Mouse (Mus musculus) left cerebral cortex, postnatal 4 days (tissue): ENCODE results near the gene Cntnap5a. TPM values are rescaled to one million over a fixed set of nuclear protein-coding genes. Genes with fewer than 3 reads are reported as not detected.
"Not testable (repeated sequence)": the region's sequence is repeated elsewhere in the genome, so short reads cannot be mapped to it uniquely, and the experiment has no call there.

ENCODE experiments used
- DNase-seq: peaks from one replicate; pipeline ENCODE4 v3.0.0-alpha.2; 2022
- intact Hi-C: fragments of 180-260 bp; cut with DNase I; formaldehyde crosslinking; loops from one replicate; pipeline ENCODE4 v1.15.1; 2025
- total RNA-seq, 2 experiments: library from RNA; stranded (reverse); gene quantifications; 2 replicates each; pipeline ENCODE4 v1.2.3; 2021

The Cntnap5a gene
- total RNA-seq, 2 experiments from 2014 or later: 20.9 to 23.8 TPM

- intact Hi-C loops: no loop called here
- DNase-seq: no peak
These were observed 352.3 kb downstream of the Cntnap5a start for GRCm38 (mm10) chr1:116036894-116037293.

- DNase-seq: no peak
- intact Hi-C loops: no loop called here
These were observed 359.5 kb downstream of the Cntnap5a start for GRCm38 (mm10) chr1:116044083-116044482.

GRCm38 (mm10) chr1:116107010-116107723 is 422.6 kb downstream of the Cntnap5a start:
- DNase-seq: no peak
- intact Hi-C loops: no loop called here

GRCm38 (mm10) chr1:116107724-116108058 is 423.1 kb downstream of the Cntnap5a start:
- intact Hi-C loops: no loop called here

GRCm38 (mm10) chr1:116108381-116108780 is 423.8 kb downstream of the Cntnap5a start:
- intact Hi-C loops: no loop called here
- DNase-seq: no peak

More at GRCm38 (mm10) chr1:116107724-116108058, 423.1 kb downstream of the Cntnap5a start:
- no peak for DNase-seq

GRCm38 (mm10) chr1:116125767-116126166 is 441.2 kb downstream of the Cntnap5a start:
- no peak for DNase-seq
- intact Hi-C loops: no loop called here

- no peak for DNase-seq
- intact Hi-C loops: no loop called here
These were observed 442.5 kb downstream of the Cntnap5a start for GRCm38 (mm10) chr1:116127085-116127484.

- intact Hi-C loops: no loop called here
- no peak for DNase-seq
These were observed 444.1 kb downstream of the Cntnap5a start for GRCm38 (mm10) chr1:116128450-116129246.

GRCm38 (mm10) chr1:116132471-116132870 is 447.9 kb downstream of the Cntnap5a start:
- intact Hi-C loops: no loop called here
- no peak for DNase-seq

- DNase-seq: no peak
- intact Hi-C loops: no loop called here
These were observed 465.3 kb downstream of the Cntnap5a start for GRCm38 (mm10) chr1:116149764-116150369.

GRCm38 (mm10) chr1:116184471-116184870 is 499.9 kb downstream of the Cntnap5a start:
- intact Hi-C loops: no loop called here

GRCm38 (mm10) chr1:116188142-116188541 is 503.6 kb downstream of the Cntnap5a start:
- DNase-seq, intact Hi-C loops: not testable (repeated sequence)

More at GRCm38 (mm10) chr1:116184471-116184870, 499.9 kb downstream of the Cntnap5a start:
- DNase-seq: no peak

GRCm38 (mm10) chr1:116192299-116192698 is 507.7 kb downstream of the Cntnap5a start:
- intact Hi-C loops: no loop called here

GRCm38 (mm10) chr1:116216883-116217282 is 532.3 kb downstream of the Cntnap5a start:
- no peak for DNase-seq
- intact Hi-C loops: no loop called here

More at GRCm38 (mm10) chr1:116192299-116192698, 507.7 kb downstream of the Cntnap5a start:
- DNase-seq: no peak

GRCm38 (mm10) chr1:116240538-116240937 is 556.0 kb downstream of the Cntnap5a start:
- intact Hi-C loops: no loop called here
- DNase-seq: no peak

- intact Hi-C loops: no loop called here
- no peak for DNase-seq
These were observed 559.3 kb downstream of the Cntnap5a start for GRCm38 (mm10) chr1:116243856-116244255.

- intact Hi-C loops: no loop called here
- DNase-seq: no peak
These were observed 596.6 kb downstream of the Cntnap5a start for GRCm38 (mm10) chr1:116281144-116281543.

- intact Hi-C loops: no loop called here
- DNase-seq: no peak
These were observed 599.4 kb downstream of the Cntnap5a start for GRCm38 (mm10) chr1:116283968-116284367.

GRCm38 (mm10) chr1:116306555-116306954 is 622.0 kb downstream of the Cntnap5a start:
- intact Hi-C loops: no loop called here
- peak; percentile 41 for DNase-seq

GRCm38 (mm10) chr1:116311512-116311911 is 627.0 kb downstream of the Cntnap5a start:
- DNase-seq: no peak
- intact Hi-C loops: no loop called here

- intact Hi-C loops: no loop called here
- peak; percentile 38 for DNase-seq
These were observed 628.7 kb downstream of the Cntnap5a start for GRCm38 (mm10) chr1:116313269-116313668.
